Mouse (Mus musculus): ENCODE measurements around the gene Fcgr2b.

Fcgr2b gene

DNA sequence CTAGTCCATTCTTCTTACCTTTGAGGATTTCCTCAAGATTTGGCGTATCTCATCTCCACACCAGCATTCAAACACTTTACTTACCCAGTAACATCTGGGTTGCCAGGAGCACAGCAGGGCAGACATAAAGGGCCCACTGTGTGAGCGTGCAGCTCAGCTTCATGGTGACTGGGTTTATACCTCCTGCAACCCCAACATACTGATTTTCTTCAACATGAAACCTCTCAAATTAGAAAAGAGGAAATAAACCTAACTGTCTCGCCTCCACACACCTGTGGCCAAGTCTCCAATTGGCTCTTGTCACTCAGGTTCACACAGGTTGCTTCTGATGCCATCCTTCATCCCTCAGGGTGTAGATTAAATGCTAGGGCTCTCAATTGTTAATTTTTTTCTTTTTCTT lies 49.0 kb downstream of the Fcgr2b start, which contains the start of gene Fcrla:
Gene Fcrla, minus strand, starts transcription at position 206 of the 400 bp plus-strand sequence.
- DNase-seq (ENCODE audit: low spot score) = no peak

DNA sequence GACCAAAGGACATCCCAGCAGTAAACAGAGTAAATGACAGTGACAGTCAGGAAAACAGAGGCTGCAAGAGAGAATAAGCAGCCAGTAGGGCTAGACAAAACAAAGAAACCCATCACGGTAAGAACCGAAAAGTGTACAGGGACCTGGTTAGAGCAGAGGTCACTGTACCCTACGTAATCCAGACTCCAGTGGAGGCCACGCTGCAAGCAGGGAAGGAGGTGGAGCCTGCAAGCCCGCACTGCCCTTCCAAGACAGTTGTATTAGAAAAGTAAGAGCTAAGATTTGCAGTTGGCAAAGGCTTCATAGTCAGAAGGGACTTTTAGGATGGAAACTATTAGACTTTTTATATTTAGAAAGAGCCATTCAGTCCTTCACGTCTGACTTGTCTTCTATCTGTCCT lies 49.4 kb downstream of the Fcgr2b start:
- DNase-seq (ENCODE audit: low spot score) = no peak

DNA sequence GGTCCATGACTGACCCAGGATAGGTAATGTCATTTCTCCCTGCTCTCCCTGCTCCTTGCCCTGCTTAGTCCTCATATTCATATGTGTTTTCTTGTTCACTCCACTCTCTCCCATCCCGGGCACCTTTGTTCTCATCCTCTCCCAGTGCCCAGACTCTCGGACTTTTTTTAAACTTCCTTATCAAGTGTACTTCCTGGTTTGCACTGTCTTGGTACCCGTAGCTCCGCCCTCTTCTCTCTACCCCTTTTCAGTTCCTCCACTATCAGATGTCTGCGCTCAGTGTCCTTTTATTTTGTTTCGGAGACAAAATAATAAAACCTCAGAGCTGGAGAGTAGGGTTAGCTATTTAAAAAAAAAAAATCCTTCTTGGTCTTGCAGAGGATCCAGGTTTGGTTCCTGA lies 51.9 kb downstream of the Fcgr2b start:
- DNase-seq (ENCODE audit: low spot score) = no peak

DNA sequence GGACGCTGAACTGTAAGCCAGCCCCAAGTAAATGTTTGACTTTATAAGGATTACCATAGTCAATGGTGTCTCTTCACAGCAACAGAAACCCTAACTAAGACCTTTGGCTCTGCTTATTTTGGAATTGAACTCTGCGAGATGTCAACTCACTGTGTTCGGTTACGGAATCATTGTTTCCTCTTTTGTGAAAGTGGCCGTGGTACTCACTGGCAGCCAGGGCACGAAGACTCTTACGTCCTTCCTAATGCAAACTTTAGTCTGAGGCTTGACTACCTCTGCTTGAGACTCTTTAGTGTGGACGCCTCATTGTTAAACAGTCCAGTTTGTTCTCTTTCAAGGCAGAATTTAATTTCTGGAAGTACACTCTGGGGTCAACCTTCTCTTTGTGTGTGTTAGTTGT lies 57.0 kb downstream of the Fcgr2b start:
- DNase-seq (ENCODE audit: low spot score) = no peak

DNA sequence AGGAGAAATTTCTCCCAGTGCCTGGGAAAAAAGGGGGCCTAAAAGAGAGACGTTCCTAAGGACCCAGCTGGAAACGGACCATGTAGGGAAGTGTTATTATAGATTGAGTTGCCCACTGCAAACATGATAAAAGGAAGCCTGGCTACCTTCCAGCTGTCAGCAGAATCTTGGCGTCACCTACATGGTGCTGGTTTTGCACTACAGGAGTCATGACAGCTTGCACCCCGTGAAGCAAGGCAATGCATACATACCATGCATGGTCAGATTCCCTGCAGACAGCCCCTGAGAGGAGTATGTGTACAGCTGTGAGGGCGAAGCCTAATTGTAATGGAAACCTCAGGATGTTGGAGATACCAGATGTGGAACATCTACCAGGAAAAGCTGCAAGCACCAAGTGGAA lies 60.7 kb downstream of the Fcgr2b start:
- no peak for DNase-seq (ENCODE audit: low spot score)

DNA sequence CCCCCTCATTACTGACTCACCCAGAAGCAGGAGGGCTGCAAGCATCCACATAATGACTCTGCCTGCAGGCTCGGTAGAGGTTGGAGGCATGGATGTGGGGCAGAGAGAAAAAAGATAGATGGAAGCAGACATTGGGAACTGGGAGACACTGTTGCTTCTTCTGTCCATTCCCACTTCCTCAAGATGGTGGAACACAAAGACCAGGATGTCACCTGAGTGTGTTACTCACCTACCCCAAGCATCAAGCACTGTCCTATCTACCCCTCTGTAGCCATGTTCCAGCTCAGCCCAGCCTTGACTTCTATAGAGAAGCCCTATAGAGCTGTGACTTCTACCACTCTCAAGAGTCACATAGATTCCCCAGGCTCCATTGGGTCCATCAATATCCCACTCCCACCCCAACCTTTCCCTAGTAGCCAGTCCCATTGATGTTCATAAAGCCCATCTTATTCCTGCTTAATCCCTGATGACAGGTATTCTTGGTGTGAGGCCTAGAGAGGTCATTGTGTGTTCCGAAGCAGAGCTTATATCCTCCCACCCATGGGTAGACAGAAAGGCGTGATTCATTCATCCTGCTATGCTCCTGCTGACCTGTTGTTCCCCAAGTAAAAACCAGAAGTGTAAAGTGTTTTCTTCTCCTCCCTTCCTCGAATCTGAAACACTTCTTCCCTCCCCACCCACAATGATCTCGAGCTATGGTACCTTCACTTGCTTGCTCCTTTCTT lies 63.3 kb downstream of the Fcgr2b start, which contains the start of gene Fcrlb:
Gene Fcrlb, minus strand, starts transcription at position 51 of the 725 bp plus-strand sequence.
- DNase-seq (ENCODE audit: low spot score) = no peak

DNA sequence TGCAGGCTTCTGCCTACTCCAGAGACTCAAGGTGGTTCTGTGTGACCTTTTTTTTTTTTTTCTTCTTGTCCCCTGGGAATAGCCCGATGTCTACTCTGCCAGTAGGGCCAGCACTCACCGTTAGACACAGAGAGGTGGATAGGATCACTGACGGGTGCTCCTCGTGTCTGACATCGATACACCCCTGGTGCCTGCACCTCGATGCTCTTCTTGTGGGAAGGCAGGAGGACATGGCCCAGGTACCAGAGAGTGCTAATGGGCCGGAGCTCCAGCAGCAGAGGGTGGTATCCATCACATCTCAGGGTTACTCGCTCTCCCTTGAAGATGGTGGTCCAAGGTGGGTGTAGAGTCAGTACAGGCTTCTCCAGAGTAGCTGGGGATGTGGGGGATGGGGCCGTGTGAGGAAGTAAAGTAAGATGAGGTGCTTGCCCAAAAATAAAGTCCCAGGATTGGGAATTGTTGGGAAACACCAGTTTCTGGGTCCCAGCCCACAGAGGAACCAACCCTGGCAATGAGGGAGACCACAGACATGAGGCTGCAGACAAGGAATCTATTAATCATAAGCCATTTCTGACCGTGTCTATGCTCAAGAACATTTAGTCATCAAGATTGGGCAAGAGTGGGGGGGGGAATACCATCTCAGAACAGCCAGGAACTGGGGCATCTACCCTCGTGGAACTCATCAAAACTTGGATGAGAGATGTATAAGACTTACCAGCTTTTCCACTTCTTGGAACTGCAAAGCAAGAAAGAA lies 64.3 kb downstream of the Fcgr2b start:
- DNase-seq (ENCODE audit: low spot score) = no peak

All from urinary bladder, postnatal 14 days (tissue).